17 mouse cellular contexts compared by ENCODE assay signal in genomic region chr8:127284462-127285216, GRCm38 (mm10).
DNase-seq lines count a peak whose midpoint lies in the region; ATAC-seq and TF ChIP-seq lines count a peak whose summit lies in the region.
"Had no signal": no experiment of that assay in that cellular context is flagged by ENCODE, and none has a peak within 500 bp of the region (broad histone marks: within the 10 kb centered on the region; RNA-seq: fewer than 3 reads in every experiment).

No protein-coding gene starts in this region.

- H3K27ac ChIP-seq in kidney, embryonic 16.5 days (ENCODE audit: low read length) = no peak overlapping the region
- no peak overlapping the region for H3K27ac ChIP-seq in kidney, embryonic 14.5 days (ENCODE audit: low read depth, low read length)
- no peak overlapping the region for H3K27ac ChIP-seq in neural tube, embryonic 12.5 days
- no peak overlapping the region for H3K27ac ChIP-seq in stomach, postnatal 0 days (replicated peaks)
- H3K27ac ChIP-seq: embryonic facial prominence, embryonic 13.5 days; forebrain, embryonic 15.5 days; hindbrain, embryonic 15.5 days; limb, embryonic 15.5 days had no signal

- WGBS in kidney, embryonic 16.5 days = 77% methylated on average over 9 of the region's 9 CpGs
- 86% methylated on average over 9 of the region's 9 CpGs for WGBS in kidney, embryonic 14.5 days
- WGBS in neural tube, embryonic 12.5 days = 79% methylated on average over 9 of the region's 9 CpGs
- WGBS in stomach, postnatal 0 days = 83% methylated on average over 9 of the region's 9 CpGs

- no peak overlapping the region for H3K9ac ChIP-seq in kidney, embryonic 16.5 days (replicated peaks; ENCODE audit: low read length)
- H3K9ac ChIP-seq in kidney, embryonic 14.5 days (ENCODE audit: low read depth, low read length) = no peak overlapping the region
- H3K9ac ChIP-seq in neural tube, embryonic 12.5 days = no peak overlapping the region
- no peak overlapping the region for H3K9ac ChIP-seq in stomach, postnatal 0 days (ENCODE audit: low read length)
- H3K9ac ChIP-seq: embryonic facial prominence, embryonic 13.5 days; forebrain, embryonic 15.5 days; hindbrain, embryonic 15.5 days; limb, embryonic 15.5 days had no signal

- peak; percentile 17 to 19 for DNase-seq in cerebellum, postnatal 14 days
- no peak for DNase-seq in neural tube, embryonic 10.5 days (ENCODE audit: extremely low spot score, low spot score)
- DNase-seq in stomach, postnatal 0 days (ENCODE audit: low spot score) = no peak
- no peak for DNase-seq in frontal cortex, postnatal 36 days (ENCODE audit: low spot score in 2 of 2)
- DNase-seq: adrenal gland, postnatal 36 days; B cell, adult 2 months; cerebellum, adult 9-10 months; right cerebral cortex, postnatal 25 days had no signal

- no peak for ATAC-seq in cerebellum, adult (ENCODE audit: insufficient number of reproducible peaks, low FRiP score, low TSS enrichment)
- ATAC-seq in kidney, embryonic 16.5 days (ENCODE audit: low FRiP score, low TSS enrichment) = peak; percentile 31; the same call in 1 of the 2 replicates
- no peak for ATAC-seq in kidney, embryonic 14.5 days (ENCODE audit: low FRiP score, low TSS enrichment)
- 0 out of 2 replicates have a peak, but pooled peaks have one; percentile 61 for ATAC-seq in neural tube, embryonic 12.5 days (ENCODE audit: low FRiP score, low read depth)
- no peak for ATAC-seq in stomach, postnatal 0 days (ENCODE audit: low FRiP score, low TSS enrichment)
- ATAC-seq: forebrain, embryonic 15.5 days had no signal

- no peak for TF ChIP-seq EP300 in stomach, postnatal 0 days (optimal IDR thresholded peaks at IDR 0.05)

- no peaks in the 10 kb centered on the region for H3K27me3 ChIP-seq in kidney, embryonic 16.5 days (ENCODE audit: insufficient read depth, low read length)
- no peaks in the 10 kb centered on the region for H3K27me3 ChIP-seq in kidney, embryonic 14.5 days (ENCODE audit: control insufficient read depth, insufficient read depth, low read length)
- no peaks in the 10 kb centered on the region for H3K27me3 ChIP-seq in neural tube, embryonic 12.5 days (replicated peaks)
- H3K27me3 ChIP-seq in stomach, postnatal 0 days (ENCODE audit: control insufficient read depth, insufficient read depth, low read length) = no peaks in the 10 kb centered on the region
- H3K27me3 ChIP-seq: embryonic facial prominence, embryonic 13.5 days; forebrain, embryonic 15.5 days; hindbrain, embryonic 15.5 days; limb, embryonic 15.5 days had no signal

- no peaks in the 10 kb centered on the region for H3K9me3 ChIP-seq in kidney, embryonic 16.5 days (ENCODE audit: low read length)
- H3K9me3 ChIP-seq in kidney, embryonic 14.5 days (ENCODE audit: control insufficient read depth, low read length) = no peaks in the 10 kb centered on the region
- H3K9me3 ChIP-seq in neural tube, embryonic 12.5 days = no peaks in the 10 kb centered on the region
- no peaks in the 10 kb centered on the region for H3K9me3 ChIP-seq in stomach, postnatal 0 days (ENCODE audit: control insufficient read depth, low read length)
- H3K9me3 ChIP-seq: embryonic facial prominence, embryonic 13.5 days; forebrain, embryonic 15.5 days; hindbrain, embryonic 15.5 days; limb, embryonic 15.5 days had no signal

- peak; percentile 56 for TF ChIP-seq CTCF in stomach, postnatal 0 days (IDR thresholded peaks at IDR 0.05; ENCODE audit: low read depth)

- no peak overlapping the region for H3K4me3 ChIP-seq in kidney, embryonic 16.5 days (ENCODE audit: low read length)
- H3K4me3 ChIP-seq in kidney, embryonic 14.5 days (ENCODE audit: low read length) = no peak overlapping the region
- H3K4me3 ChIP-seq in neural tube, embryonic 12.5 days = no peak overlapping the region
- no peak overlapping the region for H3K4me3 ChIP-seq in stomach, postnatal 0 days (ENCODE audit: low read depth, low read length)
- H3K4me3 ChIP-seq: embryonic facial prominence, embryonic 13.5 days; forebrain, embryonic 15.5 days; hindbrain, embryonic 15.5 days; limb, embryonic 15.5 days had no signal

- peaks cover 4% of the 10 kb centered on the region; the same call in 1 of the 2 replicates for H3K4me1 ChIP-seq in kidney, embryonic 16.5 days (ENCODE audit: insufficient read depth, low read length)
- H3K4me1 ChIP-seq in kidney, embryonic 14.5 days (ENCODE audit: control insufficient read depth, insufficient read depth, low read length) = no peaks in the 10 kb centered on the region
- H3K4me1 ChIP-seq in neural tube, embryonic 12.5 days = 0 out of 2 replicates have a peak, but pooled peaks cover 3% of the 10 kb centered on the region
- no peaks in the 10 kb centered on the region for H3K4me1 ChIP-seq in stomach, postnatal 0 days (replicated peaks; ENCODE audit: control insufficient read depth, insufficient read depth)
- H3K4me1 ChIP-seq: limb, embryonic 15.5 days had no signal

- no peaks in the 10 kb centered on the region for H3K36me3 ChIP-seq in kidney, embryonic 16.5 days (ENCODE audit: insufficient read depth, low read length)
- no peaks in the 10 kb centered on the region for H3K36me3 ChIP-seq in kidney, embryonic 14.5 days (ENCODE audit: control insufficient read depth, insufficient read depth, low read length)
- H3K36me3 ChIP-seq in neural tube, embryonic 12.5 days = no peaks in the 10 kb centered on the region
- H3K36me3 ChIP-seq in stomach, postnatal 0 days (ENCODE audit: control insufficient read depth, insufficient read depth, low read length) = no peaks in the 10 kb centered on the region
- H3K36me3 ChIP-seq: embryonic facial prominence, embryonic 13.5 days; forebrain, embryonic 15.5 days; hindbrain, embryonic 15.5 days; limb, embryonic 15.5 days had no signal

- H3K4me2 ChIP-seq in kidney, embryonic 16.5 days (replicated peaks; ENCODE audit: low read depth, low read length) = no peak overlapping the region
- H3K4me2 ChIP-seq in kidney, embryonic 14.5 days (replicated peaks; ENCODE audit: low read depth, low read length) = no peak overlapping the region
- no peak overlapping the region for H3K4me2 ChIP-seq in neural tube, embryonic 12.5 days (replicated peaks)
- H3K4me2 ChIP-seq in stomach, postnatal 0 days (replicated peaks; ENCODE audit: low read depth) = no peak overlapping the region
- H3K4me2 ChIP-seq: embryonic facial prominence, embryonic 13.5 days; forebrain, embryonic 15.5 days; hindbrain, embryonic 15.5 days; limb, embryonic 15.5 days; midbrain, embryonic 11.5 days had no signal

Comparison
In these comparisons a context has a peak if more than half of its experiments do, and no peak if none do; other contexts are left out.
1. ATAC-seq: peak in kidney, embryonic 16.5 days (single experiment) and neural tube, embryonic 12.5 days (single experiment); none in cerebellum, adult (single experiment), kidney, embryonic 14.5 days (single experiment) and stomach, postnatal 0 days (single experiment).
2. DNase-seq: peak in cerebellum, postnatal 14 days (2 of 2); none in neural tube, embryonic 10.5 days (single experiment), stomach, postnatal 0 days (single experiment) and frontal cortex, postnatal 36 days (0 of 2).